Mouse (Mus musculus) spleen, adult 2 months (tissue): Measurements from ENCODE around the gene Bdh1. TPM values are rescaled to one million over a fixed set of nuclear protein-coding genes. Genes with fewer than 3 reads are reported as not detected.

Experiments used
- DNase-seq, 2 experiments: peaks; one replicate each; pipeline versions ENCODE4 v3.0.0 to v3.0.0-alpha.2; 2012 to 2021; ENCODE audit warnings: low spot score in 2 of 2, low read depth in 1 of 2
- H3K27ac ChIP-seq: fragments of 200-500 bp; 2 replicates; pipeline ENCODE4 v1.5.1; 2012; ENCODE audit warnings: low read length, inconsistent platforms; ENCODE audit not compliant: insufficient read depth
- H3K27me3 ChIP-seq: fragments of 200-500 bp; 2 replicates; pipeline ENCODE4 v1.6.1; 2012; ENCODE audit warnings: mild to moderate bottlenecking, moderate library complexity, low read length, inconsistent platforms; ENCODE audit not compliant: control insufficient read depth, insufficient read depth
- H3K36me3 ChIP-seq: fragments of 200-500 bp; 2 replicates; pipeline ENCODE4 v1.6.1; 2012; ENCODE audit warnings: mild to moderate bottlenecking, low read length, inconsistent platforms; ENCODE audit not compliant: control insufficient read depth, insufficient read depth
- H3K4me1 ChIP-seq: fragments of 200-500 bp; 2 replicates; pipeline ENCODE4 v1.6.1; 2011; ENCODE audit warnings: inconsistent platforms; ENCODE audit not compliant: control insufficient read depth, insufficient read depth, insufficient read length
- H3K4me3 ChIP-seq: fragments of 200-500 bp; 2 replicates; pipeline ENCODE4 v1.5.1; 2011; ENCODE audit warnings: mild to moderate bottlenecking, inconsistent platforms; ENCODE audit not compliant: insufficient read depth, insufficient read length; ENCODE audit errors: extremely low read depth
- CTCF ChIP-seq: fragments of 200-500 bp; IDR thresholded peaks from 2 replicates; pipeline ENCODE4 v1.5.1; 2011; ENCODE audit warnings: mild to moderate bottlenecking, inconsistent platforms; ENCODE audit not compliant: insufficient read depth, insufficient read length, insufficient replicate concordance; ENCODE audit errors: extremely low read depth
- POLR2A ChIP-seq: fragments of 200-500 bp; IDR thresholded peaks from 2 replicates; pipeline ENCODE4 v1.6.1; 2011; ENCODE audit warnings: low read depth, low read length, inconsistent platforms
- whole genome bisulfite sequencing: fragments of 180-500 bp; shearing (Covaris S2); methylation state at CpG from one replicate; pipeline ENCODE4 v1.1.7; 2018; 5-methylcytosine and 5-hydroxymethylcytosine counted together
- polyA plus RNA-seq: library from polyadenylated mRNA; depleted of rRNA; stranded (reverse); fragments of >200 nt; gene quantifications from 2 replicates; pipeline ENCODE4 v1.2.3, GENCODE M21; 2012

The Bdh1 gene
- polyA plus RNA-seq, 1 experiment: 10.9 TPM

DNA sequence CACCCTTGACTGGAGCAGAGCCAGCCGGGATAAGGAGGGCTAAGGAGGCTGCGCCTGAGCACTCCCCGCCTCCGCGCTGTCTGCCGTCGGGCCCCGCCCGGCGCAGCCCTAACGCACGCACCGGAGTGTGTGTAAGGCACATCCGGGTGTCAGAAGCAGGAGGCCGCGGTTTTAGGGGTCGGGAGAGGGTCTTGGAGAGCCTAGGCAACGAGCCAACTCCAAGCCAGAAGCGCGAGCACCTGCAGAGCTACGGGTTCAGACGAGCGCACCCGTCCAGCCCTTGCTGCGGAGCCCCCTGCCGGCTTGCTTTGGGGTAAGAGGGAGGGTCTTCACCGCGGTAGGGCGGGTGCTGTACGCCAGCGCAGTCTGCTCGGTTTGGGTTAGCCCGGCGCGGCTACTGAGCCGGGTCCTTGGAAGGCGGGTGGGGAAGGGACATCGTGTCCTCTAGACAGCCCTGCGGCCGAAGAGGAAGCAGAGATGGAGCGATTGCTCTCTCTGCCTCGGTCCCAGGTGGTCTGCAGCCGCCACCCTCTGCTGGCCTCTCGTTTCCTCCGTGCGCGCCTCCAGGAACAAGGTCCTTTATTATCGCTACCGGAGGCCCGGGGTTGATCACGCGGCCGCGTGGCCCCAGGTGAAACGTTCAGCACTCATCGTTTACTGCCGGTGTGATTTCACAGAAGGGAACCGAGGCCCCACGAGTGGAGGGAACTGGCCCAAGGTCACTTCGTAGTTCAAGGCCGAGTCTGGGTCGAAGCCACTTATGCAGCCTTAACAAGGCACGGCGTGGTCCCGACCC lies 6.8 kb downstream of the Bdh1 start:
- Histone ChIP-seq H3K4me1 (peaks cover 5% of the 10 kb centered on the region; the same call in 1 of the 2 replicates), H3K36me3 (no peaks in the 10 kb centered on the region), H3K27me3 (no peaks in the 10 kb centered on the region), H3K4me3 (peak overlapping the region; percentile 68), H3K27ac (peak overlapping the region; percentile 21; the same call in 1 of the 2 replicates)
- under 1% methylated on average over 65 of the region's 65 CpGs for WGBS
- TF ChIP-seq CTCF (no peak), POLR2A (no peak)
- DNase-seq: peak; percentile 17 to 47

DNA sequence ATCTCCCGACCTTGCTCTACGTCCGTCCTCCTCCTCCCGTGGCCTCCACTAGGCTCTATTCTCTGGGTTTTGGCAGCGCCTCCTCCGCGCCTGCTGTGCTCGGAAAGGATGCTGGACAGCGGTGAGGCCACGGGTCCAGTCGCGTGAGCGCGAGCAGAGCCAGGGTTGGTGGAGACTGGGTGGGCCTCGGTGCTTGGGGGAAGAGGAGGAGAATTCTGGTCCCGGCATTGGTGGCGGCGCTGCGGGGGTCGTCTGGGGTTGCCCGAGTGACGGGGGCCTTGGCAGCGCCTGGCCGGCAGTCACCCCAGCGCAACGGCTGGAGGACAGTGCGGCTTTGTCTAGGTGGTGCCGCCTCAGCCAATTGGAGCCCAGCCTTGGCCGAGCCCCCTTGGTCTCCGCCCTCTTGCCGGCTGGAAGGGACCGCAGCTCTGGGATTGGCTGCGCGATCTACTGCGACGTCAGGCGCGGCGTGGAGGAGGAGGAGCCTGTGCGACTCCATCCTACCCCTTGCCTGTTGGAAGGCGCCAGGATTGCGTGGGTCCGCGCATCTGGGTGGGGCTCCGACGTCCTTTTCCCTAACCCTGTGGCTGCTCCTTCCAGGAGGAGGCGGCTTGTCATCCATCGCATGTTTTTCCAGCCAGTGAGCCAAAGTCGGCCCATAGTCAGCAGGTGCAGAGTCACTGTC lies 7.5 kb downstream of the Bdh1 start:
- Histone ChIP-seq H3K4me3 (peak overlapping the region; percentile 68), H3K27ac (no peak overlapping the region), H3K4me1 (peaks cover 5% of the 10 kb centered on the region; the same call in 1 of the 2 replicates), H3K27me3 (no peaks in the 10 kb centered on the region), H3K36me3 (no peaks in the 10 kb centered on the region)
- peak; percentile 45 to 77 for DNase-seq
- WGBS: 2% methylated on average over 49 of the region's 49 CpGs
- no peak for TF ChIP-seq CTCF
- TF ChIP-seq POLR2A: no peak

DNA sequence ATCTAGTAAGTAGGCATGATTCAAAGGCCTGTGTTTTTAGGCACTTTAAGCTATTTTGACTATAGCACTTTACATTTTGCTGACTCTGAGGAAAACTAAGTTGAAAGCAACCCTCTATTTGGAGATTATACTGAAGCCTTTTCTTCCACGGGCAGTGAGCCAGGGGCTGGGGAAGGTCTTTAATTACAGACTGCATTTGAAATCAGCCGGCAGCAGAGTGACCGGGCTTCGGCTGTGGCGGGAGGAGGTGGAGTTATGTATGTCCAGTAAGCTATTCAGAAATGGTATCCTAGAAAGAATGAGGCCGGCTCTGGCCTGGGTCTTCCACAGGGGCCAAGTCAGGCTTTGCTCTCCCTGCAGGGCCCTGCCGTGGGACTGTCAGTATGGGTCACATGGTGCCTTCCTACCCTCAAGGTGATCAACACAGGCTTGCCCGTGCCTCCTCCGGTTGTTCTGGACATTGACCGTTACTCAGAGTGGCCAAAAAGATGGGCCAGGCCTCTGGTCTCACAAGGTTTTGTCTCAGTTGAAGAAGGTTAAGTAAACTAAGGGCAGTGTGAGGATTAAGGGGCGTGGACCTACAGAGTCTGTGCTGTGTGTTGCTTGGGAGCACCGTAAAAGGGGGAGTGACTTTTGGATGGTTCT lies 11.5 kb downstream of the Bdh1 start:
- Histone ChIP-seq H3K4me1 (peaks cover 4% of the 10 kb centered on the region; the same call in 1 of the 2 replicates), H3K27ac (no peak overlapping the region), H3K4me3 (no peak overlapping the region), H3K36me3 (no peaks in the 10 kb centered on the region), H3K27me3 (no peaks in the 10 kb centered on the region)
- TF ChIP-seq POLR2A (no peak), CTCF (no peak)
- DNase-seq: no peak
- 83% methylated on average over 12 of the region's 12 CpGs for WGBS

DNA sequence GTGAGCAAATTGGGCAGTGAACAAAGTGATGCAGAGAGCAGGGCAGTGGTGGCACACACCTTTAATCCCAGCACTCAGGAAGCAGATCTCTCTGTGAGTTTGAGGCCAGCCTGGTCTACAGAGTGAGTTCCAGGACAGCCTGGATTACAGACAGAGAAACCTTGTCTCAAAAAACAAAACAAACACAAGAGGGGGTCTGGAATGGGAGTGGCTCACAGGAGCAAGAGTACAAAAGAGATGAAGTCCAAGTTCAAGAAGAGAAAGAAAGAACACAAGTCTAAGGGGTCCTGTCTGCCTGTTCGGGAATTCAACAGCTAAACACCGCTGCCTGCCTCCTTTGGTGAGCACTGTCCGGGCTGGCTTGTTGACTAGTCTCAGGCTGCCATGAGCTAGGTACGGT lies 13.1 kb downstream of the Bdh1 start:
- DNase-seq: no peak
- peaks cover 2% of the 10 kb centered on the region; the same call in 1 of the 2 replicates for H3K4me1 ChIP-seq
- H3K36me3 ChIP-seq: no peaks in the 10 kb centered on the region; the same call in 1 of the 2 replicates
- H3K27ac ChIP-seq: no peak overlapping the region
- TF ChIP-seq POLR2A (no peak), CTCF (no peak)
- no peaks in the 10 kb centered on the region for H3K27me3 ChIP-seq
- 95% methylated on average over 4 of the region's 4 CpGs for WGBS
- H3K4me3 ChIP-seq: no peak overlapping the region

GRCm38 (mm10) chr16:31436085-31436484 lies 14.0 kb downstream of the Bdh1 start:
- Histone ChIP-seq H3K36me3 (no peaks in the 10 kb centered on the region; the same call in 1 of the 2 replicates), H3K27me3 (no peaks in the 10 kb centered on the region), H3K4me1 (peaks cover 2% of the 10 kb centered on the region; the same call in 1 of the 2 replicates), H3K27ac (no peak overlapping the region), H3K4me3 (no peak overlapping the region)
- TF ChIP-seq POLR2A (no peak), CTCF (no peak)
- no peak for DNase-seq
- 87% methylated on average over 9 of the region's 9 CpGs for WGBS

- peaks cover 2% of the 10 kb centered on the region; the same call in 1 of the 2 replicates for H3K4me1 ChIP-seq
- H3K36me3 ChIP-seq: no peaks in the 10 kb centered on the region; the same call in 1 of the 2 replicates
- H3K27ac ChIP-seq: no peak overlapping the region
- DNase-seq: no peak
- TF ChIP-seq POLR2A (no peak), CTCF (no peak)
- H3K4me3 ChIP-seq: no peak overlapping the region
- WGBS: 84% methylated on average over 11 of the region's 11 CpGs
- H3K27me3 ChIP-seq: no peaks in the 10 kb centered on the region
Observed at GRCm38 (mm10) chr16:31437358-31437757, 15.3 kb downstream of the Bdh1 start.
